In the genomic region with DNA sequence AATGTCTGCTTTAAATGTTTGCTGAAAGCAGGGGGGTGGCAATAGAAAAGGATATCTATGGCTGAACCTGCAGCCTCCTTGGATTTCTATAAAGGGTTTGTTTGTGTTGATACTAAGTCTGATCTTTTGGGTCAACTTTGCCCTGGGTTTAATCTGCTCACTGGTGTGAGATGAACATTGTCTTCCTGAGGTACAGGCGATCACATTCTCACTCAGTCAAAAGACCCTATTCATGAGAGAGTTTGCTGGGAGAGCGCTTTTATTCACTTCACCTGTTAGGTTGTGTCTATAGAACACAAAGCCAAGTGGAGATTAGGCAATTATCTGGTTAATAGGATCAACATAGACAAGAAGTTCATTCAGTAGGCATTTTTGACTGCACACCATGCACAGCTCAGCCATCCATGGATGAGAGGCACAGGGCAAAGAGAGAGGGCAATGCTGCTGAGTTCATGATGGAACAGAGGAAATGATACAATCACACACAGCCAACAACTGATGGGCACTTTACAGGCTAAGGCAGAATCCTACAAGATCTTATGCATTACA, we compare ENCODE assay signal across 28 mouse cellular contexts.
DNase-seq lines count a peak whose midpoint lies in the region; ATAC-seq lines count a peak whose summit lies in the region.
"Had no signal": no experiment of that assay in that cellular context is flagged by ENCODE, and none has a peak within 500 bp of the region (broad histone marks: within the 10 kb centered on the region; RNA-seq: fewer than 3 reads in every experiment).

No protein-coding gene starts in this region.

- no peak overlapping the region for H3K4me3 ChIP-seq in forebrain, embryonic 11.5 days (ENCODE audit: low read depth, low read length)
- no peak overlapping the region for H3K4me3 ChIP-seq in forebrain, embryonic 16.5 days (replicated peaks; ENCODE audit: low read length)
- H3K4me3 ChIP-seq in midbrain, embryonic 14.5 days (replicated peaks; ENCODE audit: low read depth, low read length): no peak overlapping the region
- H3K4me3 ChIP-seq: embryonic facial prominence, embryonic 12.5 days; hindbrain, embryonic 10.5 days; hindbrain, embryonic 15.5 days; limb, embryonic 13.5 days; lung, embryonic 15.5 days had no signal

- no peaks in the 10 kb centered on the region for H3K9me3 ChIP-seq in forebrain, embryonic 11.5 days (ENCODE audit: control insufficient read depth, low read length)
- H3K9me3 ChIP-seq in forebrain, embryonic 16.5 days (ENCODE audit: control insufficient read depth, low read length): no peaks in the 10 kb centered on the region
- H3K9me3 ChIP-seq in midbrain, embryonic 14.5 days (ENCODE audit: control insufficient read depth, low read length): no peaks in the 10 kb centered on the region
- H3K9me3 ChIP-seq: embryonic facial prominence, embryonic 12.5 days; hindbrain, embryonic 10.5 days; hindbrain, embryonic 15.5 days; limb, embryonic 13.5 days; lung, embryonic 15.5 days had no signal

- peak; percentile 48 for DNase-seq in forebrain, embryonic 11.5 days (ENCODE audit: low spot score)
- DNase-seq in embryo, embryonic 11 days: peak; percentile 9
- peak; percentile 42 for DNase-seq in midbrain, embryonic 14.5 days
- no peak for DNase-seq in gastrocnemius, postnatal 10 days
- no peak for DNase-seq in layer of hippocampus, postnatal 36 days
- DNase-seq in spleen, postnatal 36 days (ENCODE audit: low spot score in 2 of 2): no peak
- DNase-seq: adrenal gland, postnatal 14 days; cerebellum, adult 11-12 months; cerebellum, adult 9-11 months; gastrocnemius, postnatal 14 days; heart, postnatal 14 days; kidney, adult 11 months; kidney, postnatal 14 days; layer of hippocampus, adult 9-11 months; spleen, adult 18-20 months; thymus, adult 18-20 months; thymus, postnatal 36 days had no signal

- no peak overlapping the region for H3K4me2 ChIP-seq in forebrain, embryonic 11.5 days (ENCODE audit: low read depth, low read length, severe bottlenecking)
- no peak overlapping the region for H3K4me2 ChIP-seq in forebrain, embryonic 16.5 days (ENCODE audit: low read length)
- H3K4me2 ChIP-seq in midbrain, embryonic 14.5 days (ENCODE audit: low read length): no peak overlapping the region
- H3K4me2 ChIP-seq: embryonic facial prominence, embryonic 12.5 days; hindbrain, embryonic 15.5 days; limb, embryonic 13.5 days; liver, embryonic 11.5 days; lung, embryonic 15.5 days had no signal

- no peaks in the 10 kb centered on the region for H3K36me3 ChIP-seq in forebrain, embryonic 11.5 days (ENCODE audit: control insufficient read depth, insufficient read depth, low read length)
- H3K36me3 ChIP-seq in forebrain, embryonic 16.5 days (ENCODE audit: control insufficient read depth, insufficient read depth): no peaks in the 10 kb centered on the region
- no peaks in the 10 kb centered on the region for H3K36me3 ChIP-seq in midbrain, embryonic 14.5 days (ENCODE audit: control insufficient read depth, insufficient read depth, low read length)
- H3K36me3 ChIP-seq: embryonic facial prominence, embryonic 12.5 days; hindbrain, embryonic 10.5 days; hindbrain, embryonic 15.5 days; limb, embryonic 13.5 days; lung, embryonic 15.5 days had no signal

- H3K9ac ChIP-seq in forebrain, embryonic 11.5 days (ENCODE audit: low read length): no peak overlapping the region
- H3K9ac ChIP-seq in forebrain, embryonic 16.5 days (replicated peaks; ENCODE audit: low read depth, low read length): no peak overlapping the region
- no peak overlapping the region for H3K9ac ChIP-seq in midbrain, embryonic 14.5 days (replicated peaks; ENCODE audit: low read length)
- H3K9ac ChIP-seq: embryonic facial prominence, embryonic 12.5 days; hindbrain, embryonic 15.5 days; limb, embryonic 13.5 days; lung, embryonic 15.5 days had no signal

- H3K4me1 ChIP-seq in forebrain, embryonic 11.5 days (replicated peaks; ENCODE audit: control insufficient read depth, insufficient read depth, low read length): peaks cover 5% of the 10 kb centered on the region; the same call in 1 of the 2 replicates
- peaks cover 2% of the 10 kb centered on the region; the same call in 1 of the 2 replicates for H3K4me1 ChIP-seq in forebrain, embryonic 16.5 days (replicated peaks; ENCODE audit: control insufficient read depth, insufficient read depth, low read length)
- peaks cover 6% of the 10 kb centered on the region for H3K4me1 ChIP-seq in midbrain, embryonic 14.5 days (ENCODE audit: control insufficient read depth, insufficient read depth, low read length)
- H3K4me1 ChIP-seq: embryonic facial prominence, embryonic 12.5 days; limb, embryonic 13.5 days; lung, embryonic 15.5 days had no signal

- WGBS in forebrain, embryonic 11.5 days: 19% methylated on average over 2 of the region's 2 CpGs
- 8% methylated on average over 2 of the region's 2 CpGs for WGBS in forebrain, embryonic 16.5 days
- 10% methylated on average over 2 of the region's 2 CpGs for WGBS in midbrain, embryonic 14.5 days

- H3K27me3 ChIP-seq in forebrain, embryonic 11.5 days (ENCODE audit: control insufficient read depth, insufficient read depth, low read length): peaks cover 34% of the 10 kb centered on the region
- no peaks in the 10 kb centered on the region for H3K27me3 ChIP-seq in forebrain, embryonic 16.5 days (replicated peaks; ENCODE audit: control insufficient read depth, insufficient read depth, low read length)
- no peaks in the 10 kb centered on the region for H3K27me3 ChIP-seq in midbrain, embryonic 14.5 days (ENCODE audit: control insufficient read depth, insufficient read depth, low read length)
- H3K27me3 ChIP-seq: embryonic facial prominence, embryonic 12.5 days; hindbrain, embryonic 15.5 days; limb, embryonic 13.5 days; lung, embryonic 15.5 days had no signal

- ATAC-seq in forebrain, embryonic 11.5 days (replicated peaks; ENCODE audit: low FRiP score): peak; percentile 80
- no peak for ATAC-seq in forebrain, embryonic 16.5 days
- no peak for ATAC-seq in midbrain, embryonic 14.5 days (ENCODE audit: low FRiP score, low TSS enrichment)
- ATAC-seq: CD4-positive, CD25-positive, alpha-beta regulatory T cell, adult 4 months; forebrain, embryonic 14.5 days; inflammation-experienced regulatory T-cells, adult 6 months had no signal

- H3K27ac ChIP-seq in forebrain, embryonic 11.5 days (ENCODE audit: low read depth, low read length): no peak overlapping the region
- no peak overlapping the region for H3K27ac ChIP-seq in forebrain, embryonic 16.5 days (ENCODE audit: low read length)
- peak overlapping the region; percentile 22; the same call in 1 of the 2 replicates for H3K27ac ChIP-seq in midbrain, embryonic 14.5 days (replicated peaks; ENCODE audit: low read depth, low read length)
- H3K27ac ChIP-seq: embryonic facial prominence, embryonic 12.5 days; hindbrain, embryonic 10.5 days; hindbrain, embryonic 15.5 days; limb, embryonic 13.5 days; lung, embryonic 15.5 days; stomach, postnatal 0 days had no signal

Comparison
In these comparisons a context has a peak if more than half of its experiments do, and no peak if none do; other contexts are left out.
1. DNase-seq: peak in forebrain, embryonic 11.5 days (single experiment), embryo, embryonic 11 days (single experiment) and midbrain, embryonic 14.5 days (single experiment); none in gastrocnemius, postnatal 10 days (single experiment), layer of hippocampus, postnatal 36 days (0 of 2) and spleen, postnatal 36 days (0 of 2).